Mouse (Mus musculus): ENCODE measurements at regions not wholly inside any gene's neighbourhood (a gene's known extent, or its start where the extent isn't known, plus 50 kb on each side); places are given as distances from the start of the nearest gene placed in this dataset.

DNA sequence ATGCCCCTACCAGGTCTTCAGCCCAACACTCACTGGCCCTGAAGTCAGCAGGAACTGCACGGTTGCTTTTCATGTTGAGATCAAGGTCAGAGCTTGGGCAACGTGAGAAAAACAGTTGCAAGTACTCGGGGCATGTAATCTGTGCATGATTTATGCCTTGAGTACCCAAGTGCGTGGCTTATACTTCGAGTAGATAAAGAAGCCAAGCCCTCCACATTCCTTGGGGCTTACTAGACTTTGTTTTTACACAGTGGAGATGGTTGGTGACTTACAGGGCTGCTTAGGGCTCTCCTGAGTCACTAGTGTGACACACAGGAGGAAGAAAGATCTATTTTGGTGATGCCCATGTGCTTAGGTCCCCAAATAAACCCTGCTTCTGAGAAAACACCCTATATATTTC is 172.8 kb downstream of the Mylk4 start:
- Histone ChIP-seq H3K4me2 (replicated peaks; ENCODE audit: low read depth, low read length) (no peak overlapping the region), H3K4me1 (ENCODE audit: insufficient read depth, low read depth, low read length) (no peaks in the 10 kb centered on the region), H3K4me3 (ENCODE audit: low read depth, low read length) (no peak overlapping the region), H3K9ac (replicated peaks; ENCODE audit: low read depth) (no peak overlapping the region), H3K27me3 (replicated peaks; ENCODE audit: insufficient read depth, low read length) (no peaks in the 10 kb centered on the region), H3K9me3 (ENCODE audit: low read length) (no peaks in the 10 kb centered on the region), H3K36me3 (ENCODE audit: insufficient read depth, low read length) (no peaks in the 10 kb centered on the region), H3K27ac (ENCODE audit: low read length) (peak overlapping the region; percentile 52; the same call in 1 of the 2 replicates)
- TF ChIP-seq EP300 (IDR thresholded peaks at IDR 0.05) = peak; percentile 94
- TF ChIP-seq CTCF (IDR thresholded peaks at IDR 0.05) = no peak
- ATAC-seq = peak; percentile 95
- DNase-seq (ENCODE audit: low spot score) = peak; percentile 70
- 15% methylated on average over 5 of the region's 5 CpGs for WGBS

DNA sequence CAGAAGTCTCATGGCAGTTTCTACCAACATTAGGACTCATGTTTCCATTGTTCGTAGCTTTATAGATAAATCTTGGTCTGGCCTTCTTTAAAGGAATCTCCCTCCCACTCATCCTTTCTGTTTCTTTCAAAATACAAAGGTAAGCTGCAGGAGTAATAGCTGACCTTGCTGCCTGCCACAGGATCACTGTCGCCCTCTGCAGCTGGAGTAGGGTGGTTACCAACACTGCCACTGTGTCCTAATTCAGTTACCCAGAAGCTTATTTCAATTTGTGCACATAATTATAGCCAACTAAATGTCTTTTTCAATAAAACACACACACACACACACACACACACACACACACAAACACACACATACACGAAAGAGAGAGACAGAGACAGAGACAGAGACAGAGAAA is 175.3 kb downstream of the Mylk4 start:
- Histone ChIP-seq H3K9me3 (ENCODE audit: low read length) (no peaks in the 10 kb centered on the region), H3K4me2 (replicated peaks; ENCODE audit: low read depth, low read length) (no peak overlapping the region), H3K27ac (ENCODE audit: low read length) (no peak overlapping the region), H3K27me3 (replicated peaks; ENCODE audit: insufficient read depth, low read length) (no peaks in the 10 kb centered on the region), H3K4me1 (ENCODE audit: insufficient read depth, low read depth, low read length) (no peaks in the 10 kb centered on the region), H3K9ac (replicated peaks; ENCODE audit: low read depth) (no peak overlapping the region), H3K36me3 (ENCODE audit: insufficient read depth, low read length) (no peaks in the 10 kb centered on the region), H3K4me3 (ENCODE audit: low read depth, low read length) (no peak overlapping the region)
- ATAC-seq (no peak), DNase-seq (ENCODE audit: low spot score) (peak; percentile 37)
- TF ChIP-seq EP300 (IDR thresholded peaks at IDR 0.05) (no peak), CTCF (IDR thresholded peaks at IDR 0.05) (peak; percentile 59)
- 69% methylated on average over 3 of the region's 3 CpGs for WGBS

DNA sequence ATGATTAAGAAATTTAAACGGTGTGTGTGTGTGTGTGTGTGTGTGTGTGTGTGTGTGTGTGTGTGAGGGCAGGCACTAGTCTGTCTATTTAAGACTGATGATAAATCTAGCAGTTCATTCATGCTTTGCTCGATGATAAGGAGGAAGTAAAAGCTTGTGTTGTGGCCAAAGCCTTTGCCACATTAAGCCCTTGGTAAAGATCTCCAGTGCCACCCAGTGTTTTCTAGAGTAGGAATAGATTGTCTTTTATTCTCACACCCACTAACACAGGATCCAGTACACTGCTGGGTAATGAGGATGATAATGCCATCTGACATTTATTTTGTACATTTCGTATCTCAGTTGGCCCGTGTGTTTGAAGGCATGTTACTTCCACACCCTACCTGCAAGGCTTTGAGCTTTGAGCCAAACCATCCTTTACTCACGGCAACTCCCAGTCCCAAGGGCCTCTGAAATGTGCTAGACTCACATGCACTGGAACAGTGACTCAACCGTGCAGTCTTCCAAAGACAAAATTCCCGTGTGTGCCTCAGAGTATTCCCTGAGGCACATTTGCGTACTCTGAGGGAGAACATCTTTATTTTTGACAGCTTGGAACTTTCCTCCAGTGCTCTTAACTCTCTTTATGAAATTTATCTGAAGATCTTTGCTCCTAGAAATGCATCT is 179.7 kb downstream of the Mylk4 start:
- WGBS = 62% methylated on average over 8 of the region's 8 CpGs
- no peak for TF ChIP-seq EP300 (IDR thresholded peaks at IDR 0.05)
- TF ChIP-seq CTCF (IDR thresholded peaks at IDR 0.05) = peak; percentile 36
- ATAC-seq = no peak
- Histone ChIP-seq H3K4me2 (replicated peaks; ENCODE audit: low read depth, low read length) (no peak overlapping the region), H3K36me3 (ENCODE audit: insufficient read depth, low read length) (no peaks in the 10 kb centered on the region), H3K9me3 (ENCODE audit: low read length) (no peaks in the 10 kb centered on the region), H3K27me3 (replicated peaks; ENCODE audit: insufficient read depth, low read length) (no peaks in the 10 kb centered on the region), H3K9ac (replicated peaks; ENCODE audit: low read depth) (no peak overlapping the region), H3K27ac (ENCODE audit: low read length) (no peak overlapping the region), H3K4me3 (ENCODE audit: low read depth, low read length) (no peak overlapping the region), H3K4me1 (ENCODE audit: insufficient read depth, low read depth, low read length) (no peaks in the 10 kb centered on the region)
- no peak for DNase-seq (ENCODE audit: low spot score)

DNA sequence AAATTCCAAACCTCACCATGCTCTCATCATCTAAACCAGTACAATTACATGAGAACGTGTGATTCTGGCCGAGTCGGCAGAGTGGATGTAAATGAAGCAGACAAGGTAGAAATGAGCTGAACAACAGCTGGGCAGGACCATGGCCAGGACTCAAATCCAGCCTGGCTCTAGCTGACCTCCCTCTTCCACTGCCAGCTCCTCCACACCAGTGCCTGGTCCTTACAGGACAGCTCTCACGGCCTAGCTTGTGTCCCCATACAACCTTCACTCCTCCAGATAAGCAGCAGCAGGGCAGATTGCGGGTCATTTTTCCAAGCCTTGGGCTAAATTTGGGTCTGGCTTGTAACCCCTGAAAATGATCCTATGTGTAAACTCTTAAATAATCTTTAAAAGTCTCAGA is 182.4 kb downstream of the Mylk4 start:
- Histone ChIP-seq H3K4me1 (ENCODE audit: insufficient read depth, low read depth, low read length) (no peaks in the 10 kb centered on the region), H3K27ac (ENCODE audit: low read length) (no peak overlapping the region), H3K9me3 (ENCODE audit: low read length) (no peaks in the 10 kb centered on the region), H3K36me3 (ENCODE audit: insufficient read depth, low read length) (no peaks in the 10 kb centered on the region), H3K27me3 (replicated peaks; ENCODE audit: insufficient read depth, low read length) (no peaks in the 10 kb centered on the region), H3K9ac (replicated peaks; ENCODE audit: low read depth) (no peak overlapping the region), H3K4me2 (replicated peaks; ENCODE audit: low read depth, low read length) (no peak overlapping the region), H3K4me3 (ENCODE audit: low read depth, low read length) (no peak overlapping the region)
- DNase-seq (ENCODE audit: low spot score) = no peak
- no peak for ATAC-seq
- TF ChIP-seq CTCF (IDR thresholded peaks at IDR 0.05) (no peak), EP300 (IDR thresholded peaks at IDR 0.05) (no peak)
- WGBS = 73% methylated on average over 5 of the region's 5 CpGs

DNA sequence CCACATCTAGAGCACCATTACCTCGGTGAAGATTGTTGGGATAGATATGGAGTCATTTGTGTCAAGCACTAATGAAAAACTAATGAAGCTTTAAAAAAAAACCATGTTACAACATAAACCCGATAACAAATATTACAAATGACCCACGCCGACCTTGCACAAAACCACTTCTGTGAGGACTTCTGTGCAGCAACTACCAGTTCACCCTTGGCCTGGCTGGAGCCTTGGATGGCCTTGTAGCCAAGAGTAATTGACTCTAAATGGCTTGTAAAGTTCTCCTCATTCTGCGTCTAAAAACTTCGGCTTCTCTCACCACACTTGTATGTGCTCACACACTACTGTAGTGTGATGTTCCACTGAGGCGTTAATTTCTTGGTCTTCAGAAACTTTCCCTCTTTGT is 190.1 kb downstream of the Mylk4 start:
- no peak overlapping the region for H3K4me3 ChIP-seq (ENCODE audit: low read depth, low read length)
- H3K27ac ChIP-seq (ENCODE audit: low read length) = no peak overlapping the region
- no peaks in the 10 kb centered on the region for H3K27me3 ChIP-seq (replicated peaks; ENCODE audit: insufficient read depth, low read length)
- no peaks in the 10 kb centered on the region for H3K9me3 ChIP-seq (ENCODE audit: low read length)
- WGBS = 89% methylated on average over 7 of the region's 7 CpGs
- no peak for ATAC-seq
- no peak overlapping the region for H3K4me2 ChIP-seq (replicated peaks; ENCODE audit: low read depth, low read length)
- no peak for DNase-seq (ENCODE audit: low spot score)
- no peak overlapping the region for H3K9ac ChIP-seq (replicated peaks; ENCODE audit: low read depth)
- H3K36me3 ChIP-seq (ENCODE audit: insufficient read depth, low read length) = no peaks in the 10 kb centered on the region
- no peaks in the 10 kb centered on the region for H3K4me1 ChIP-seq (ENCODE audit: insufficient read depth, low read depth, low read length)
- no peak for TF ChIP-seq EP300 (IDR thresholded peaks at IDR 0.05)
- TF ChIP-seq CTCF (IDR thresholded peaks at IDR 0.05) = no peak

DNA sequence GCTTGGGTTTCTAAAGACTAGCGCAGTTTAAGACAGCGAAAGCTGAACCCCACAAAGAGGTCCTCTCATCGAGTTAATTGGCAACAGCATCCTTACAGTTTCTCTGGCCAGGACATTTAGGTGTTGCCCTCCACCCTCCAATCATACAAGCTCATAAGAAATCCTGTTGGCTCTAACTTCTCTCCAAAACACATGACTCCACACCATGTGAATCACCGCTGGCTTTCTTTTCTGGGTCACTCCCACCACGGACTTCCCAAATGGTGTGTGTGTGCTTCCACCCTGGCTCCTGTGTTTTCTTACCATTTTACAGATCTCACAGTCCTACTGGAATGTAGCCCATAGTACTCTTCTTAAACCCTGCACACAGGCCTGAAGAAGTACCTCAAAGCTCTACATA is 190.6 kb downstream of the Mylk4 start:
- Histone ChIP-seq H3K27me3 (replicated peaks; ENCODE audit: insufficient read depth, low read length) (no peaks in the 10 kb centered on the region), H3K27ac (ENCODE audit: low read length) (no peak overlapping the region), H3K9me3 (ENCODE audit: low read length) (no peaks in the 10 kb centered on the region), H3K4me2 (replicated peaks; ENCODE audit: low read depth, low read length) (no peak overlapping the region), H3K4me3 (ENCODE audit: low read depth, low read length) (no peak overlapping the region), H3K9ac (replicated peaks; ENCODE audit: low read depth) (no peak overlapping the region), H3K4me1 (ENCODE audit: insufficient read depth, low read depth, low read length) (no peaks in the 10 kb centered on the region), H3K36me3 (ENCODE audit: insufficient read depth, low read length) (no peaks in the 10 kb centered on the region)
- ATAC-seq = no peak
- WGBS = 93% methylated on average over 5 of the region's 5 CpGs
- no peak for DNase-seq (ENCODE audit: low spot score)
- no peak for TF ChIP-seq CTCF (IDR thresholded peaks at IDR 0.05)
- TF ChIP-seq EP300 (IDR thresholded peaks at IDR 0.05) = no peak

DNA sequence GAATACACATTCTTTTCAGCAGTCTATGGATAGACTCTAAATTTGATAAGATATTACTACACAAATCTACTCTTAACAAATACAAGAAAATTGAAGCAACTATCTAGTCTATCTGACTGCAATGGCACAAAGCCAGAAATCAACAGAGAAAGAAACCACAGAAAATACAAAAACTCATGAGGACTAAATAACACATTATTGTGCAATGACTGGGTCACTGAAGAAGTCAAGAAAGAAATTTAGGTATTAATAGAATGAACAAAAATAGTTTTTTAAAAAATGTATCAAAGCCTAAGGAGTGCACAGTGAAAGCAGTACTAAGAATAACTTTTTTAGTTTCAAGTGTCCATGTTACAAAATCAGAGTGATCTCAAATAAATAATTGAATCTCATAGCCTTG is 202.2 kb downstream of the Mylk4 start:
- no peaks in the 10 kb centered on the region for H3K27me3 ChIP-seq (replicated peaks; ENCODE audit: insufficient read depth, low read length)
- H3K9me3 ChIP-seq (ENCODE audit: low read length) = no peaks in the 10 kb centered on the region
- H3K4me1 ChIP-seq (ENCODE audit: insufficient read depth, low read depth, low read length) = no peaks in the 10 kb centered on the region
- no peak overlapping the region for H3K4me3 ChIP-seq (ENCODE audit: low read depth, low read length)
- TF ChIP-seq EP300 (IDR thresholded peaks at IDR 0.05) (no peak), CTCF (IDR thresholded peaks at IDR 0.05) (no peak)
- no peaks in the 10 kb centered on the region for H3K36me3 ChIP-seq (ENCODE audit: insufficient read depth, low read length)
- ATAC-seq (no peak), DNase-seq (ENCODE audit: low spot score) (no peak)
- H3K9ac ChIP-seq (replicated peaks; ENCODE audit: low read depth) = no peak overlapping the region
- no peak overlapping the region for H3K27ac ChIP-seq (ENCODE audit: low read length)
- no peak overlapping the region for H3K4me2 ChIP-seq (replicated peaks; ENCODE audit: low read depth, low read length)
